Mouse (Mus musculus): ENCODE data around the gene Arrb1.

Arrb1 gene

GRCm38 (mm10) chr7:99537183-99537756 lies 2.0 kb downstream of the Arrb1 start:
- no peak for DNase-seq (ENCODE audit: low spot score)

- no peak for DNase-seq (ENCODE audit: low spot score)
Observed at GRCm38 (mm10) chr7:99538421-99538820, 3.2 kb downstream of the Arrb1 start.

GRCm38 (mm10) chr7:99539201-99539891 lies 4.1 kb downstream of the Arrb1 start:
- no peak for DNase-seq (ENCODE audit: low spot score)

- DNase-seq (ENCODE audit: low spot score), result no peak
Observed at GRCm38 (mm10) chr7:99540016-99540415, 4.8 kb downstream of the Arrb1 start.

GRCm38 (mm10) chr7:99541204-99541603 lies 5.9 kb downstream of the Arrb1 start:
- no peak for DNase-seq (ENCODE audit: low spot score)

- DNase-seq (ENCODE audit: low spot score), result no peak
Observed at GRCm38 (mm10) chr7:99544272-99544671, 9.0 kb downstream of the Arrb1 start.

GRCm38 (mm10) chr7:99545885-99546745 lies 10.8 kb downstream of the Arrb1 start:
- DNase-seq (ENCODE audit: low spot score), result no peak

- no peak for DNase-seq (ENCODE audit: low spot score)
Observed at GRCm38 (mm10) chr7:99547584-99548487, 12.6 kb downstream of the Arrb1 start.

- DNase-seq (ENCODE audit: low spot score), result no peak
Observed at GRCm38 (mm10) chr7:99549668-99550067, 14.4 kb downstream of the Arrb1 start.

GRCm38 (mm10) chr7:99551623-99552022 lies 16.4 kb downstream of the Arrb1 start:
- DNase-seq (ENCODE audit: low spot score), result no peak

GRCm38 (mm10) chr7:99553222-99553884 lies 18.1 kb downstream of the Arrb1 start:
- DNase-seq (ENCODE audit: low spot score), result no peak

- no peak for DNase-seq (ENCODE audit: low spot score)
Observed at GRCm38 (mm10) chr7:99553885-99554269, 18.6 kb downstream of the Arrb1 start.

GRCm38 (mm10) chr7:99555862-99556261 lies 20.6 kb downstream of the Arrb1 start:
- no peak for DNase-seq (ENCODE audit: low spot score)

- no peak for DNase-seq (ENCODE audit: low spot score)
Observed at GRCm38 (mm10) chr7:99559091-99559490, 23.8 kb downstream of the Arrb1 start.

- DNase-seq (ENCODE audit: low spot score), result no peak
Observed at GRCm38 (mm10) chr7:99562478-99562877, 27.2 kb downstream of the Arrb1 start.

GRCm38 (mm10) chr7:99563224-99563623 lies 28.0 kb downstream of the Arrb1 start:
- no peak for DNase-seq (ENCODE audit: low spot score)

- DNase-seq (ENCODE audit: low spot score), result no peak
Observed at GRCm38 (mm10) chr7:99565325-99565881, 30.1 kb downstream of the Arrb1 start.

- no peak for DNase-seq (ENCODE audit: low spot score)
Observed at GRCm38 (mm10) chr7:99570680-99571079, 35.4 kb downstream of the Arrb1 start.

GRCm38 (mm10) chr7:99572931-99573330 lies 37.7 kb downstream of the Arrb1 start:
- no peak for DNase-seq (ENCODE audit: low spot score)

- no peak for DNase-seq (ENCODE audit: low spot score)
Observed at GRCm38 (mm10) chr7:99573351-99573750, 38.1 kb downstream of the Arrb1 start.

GRCm38 (mm10) chr7:99578246-99578645 lies 43.0 kb downstream of the Arrb1 start:
- DNase-seq (ENCODE audit: low spot score), result no peak

All from ovary, postnatal 10 days (tissue).